Mouse (Mus musculus): ENCODE data around the gene Nsun7. TPM values are rescaled to one million over a fixed set of nuclear protein-coding genes. Genes with fewer than 3 reads are reported as not detected.
A peak's percentile ranks its signal among the peaks of the same experiment; 100 is the strongest.
"Not testable (repeated sequence)": the region's sequence is repeated elsewhere in the genome, so short reads cannot be mapped to it uniquely, and the experiment has no call there.

The Nsun7 gene
- polyA plus RNA-seq, 1 experiment from 2014 or later: 2.6 TPM

GRCm38 (mm10) chr5:66241894-66242293 is 17.8 kb upstream of the Nsun7 start:
- no peak for DNase-seq (ENCODE audit: low spot score)
- Histone ChIP-seq H3K27me3 (ENCODE audit: control insufficient read depth, insufficient read depth, low read length) (no peaks in the 10 kb centered on the region), H3K4me2 (replicated peaks) (no peak overlapping the region), H3K27ac (no peak overlapping the region), H3K9ac (no peak overlapping the region), H3K36me3 (replicated peaks; ENCODE audit: control insufficient read depth, insufficient read depth) (no peaks in the 10 kb centered on the region), H3K4me3 (replicated peaks; ENCODE audit: low read length) (no peak overlapping the region), H3K4me1 (replicated peaks; ENCODE audit: control insufficient read depth, insufficient read depth, low read length) (peaks cover 10% of the 10 kb centered on the region; the same call in 1 of the 2 replicates), H3K9me3 (ENCODE audit: control insufficient read depth, low read length) (no peaks in the 10 kb centered on the region)
- ATAC-seq (ENCODE audit: low FRiP score): no peak

- Histone ChIP-seq H3K9ac (no peak overlapping the region), H3K9me3 (ENCODE audit: control insufficient read depth, low read length) (no peaks in the 10 kb centered on the region), H3K27me3 (ENCODE audit: control insufficient read depth, insufficient read depth, low read length) (no peaks in the 10 kb centered on the region), H3K4me2 (replicated peaks) (no peak overlapping the region), H3K36me3 (replicated peaks; ENCODE audit: control insufficient read depth, insufficient read depth) (no peaks in the 10 kb centered on the region), H3K4me1 (replicated peaks; ENCODE audit: control insufficient read depth, insufficient read depth, low read length) (peaks cover 10% of the 10 kb centered on the region; the same call in 1 of the 2 replicates), H3K4me3 (replicated peaks; ENCODE audit: low read length) (no peak overlapping the region), H3K27ac (no peak overlapping the region)
- DNase-seq (ENCODE audit: low spot score) (no peak), ATAC-seq (ENCODE audit: low FRiP score) (no peak)
- 91% methylated on average over 9 of the region's 9 CpGs for WGBS
Measured at GRCm38 (mm10) chr5:66243467-66243866, 16.2 kb upstream of the Nsun7 start.

GRCm38 (mm10) chr5:66244043-66244660 is 15.5 kb upstream of the Nsun7 start:
- Histone ChIP-seq H3K9ac (no peak overlapping the region), H3K4me3 (replicated peaks; ENCODE audit: low read length) (no peak overlapping the region), H3K27me3 (ENCODE audit: control insufficient read depth, insufficient read depth, low read length) (no peaks in the 10 kb centered on the region), H3K36me3 (replicated peaks; ENCODE audit: control insufficient read depth, insufficient read depth) (no peaks in the 10 kb centered on the region), H3K4me2 (replicated peaks) (no peak overlapping the region), H3K4me1 (replicated peaks; ENCODE audit: control insufficient read depth, insufficient read depth, low read length) (peaks cover 10% of the 10 kb centered on the region; the same call in 1 of the 2 replicates), H3K9me3 (ENCODE audit: control insufficient read depth, low read length) (no peaks in the 10 kb centered on the region), H3K27ac (peak overlapping the region; percentile 47)
- peak; percentile 70; the same call in 1 of the 2 replicates for ATAC-seq (ENCODE audit: low FRiP score)
- WGBS: 38% methylated on average over 6 of the region's 6 CpGs
- no peak for DNase-seq (ENCODE audit: low spot score)

- no peak overlapping the region for H3K4me2 ChIP-seq (replicated peaks)
- DNase-seq (ENCODE audit: low spot score) (no peak), ATAC-seq (ENCODE audit: low FRiP score) (no peak)
- no peak overlapping the region for H3K9ac ChIP-seq
- no peaks in the 10 kb centered on the region for H3K9me3 ChIP-seq (ENCODE audit: control insufficient read depth, low read length)
- no peaks in the 10 kb centered on the region for H3K36me3 ChIP-seq (replicated peaks; ENCODE audit: control insufficient read depth, insufficient read depth)
- whole genome bisulfite sequencing: 88% methylated on average over 8 of the region's 10 CpGs
- H3K27ac ChIP-seq: no peak overlapping the region
- H3K4me3 ChIP-seq (replicated peaks; ENCODE audit: low read length): no peak overlapping the region
- no peaks in the 10 kb centered on the region for H3K27me3 ChIP-seq (ENCODE audit: control insufficient read depth, insufficient read depth, low read length)
- H3K4me1 ChIP-seq (replicated peaks; ENCODE audit: control insufficient read depth, insufficient read depth, low read length): peaks cover 10% of the 10 kb centered on the region; the same call in 1 of the 2 replicates
Measured at GRCm38 (mm10) chr5:66245958-66246497, 13.7 kb upstream of the Nsun7 start.

- H3K27ac ChIP-seq: no peak overlapping the region
- DNase-seq (ENCODE audit: low spot score) (no peak), ATAC-seq (ENCODE audit: low FRiP score) (no peak)
- no peak overlapping the region for H3K9ac ChIP-seq
- no peaks in the 10 kb centered on the region for H3K27me3 ChIP-seq (ENCODE audit: control insufficient read depth, insufficient read depth, low read length)
- 44% methylated on average over 5 of the region's 5 CpGs for WGBS
- no peak overlapping the region for H3K4me2 ChIP-seq (replicated peaks)
- H3K4me1 ChIP-seq (replicated peaks; ENCODE audit: control insufficient read depth, insufficient read depth, low read length): no peaks in the 10 kb centered on the region
- H3K4me3 ChIP-seq (replicated peaks; ENCODE audit: low read length): no peak overlapping the region
- no peaks in the 10 kb centered on the region for H3K36me3 ChIP-seq (replicated peaks; ENCODE audit: control insufficient read depth, insufficient read depth)
- H3K9me3 ChIP-seq (ENCODE audit: control insufficient read depth, low read length): no peaks in the 10 kb centered on the region
Measured at GRCm38 (mm10) chr5:66253219-66253618, 6.5 kb upstream of the Nsun7 start.

GRCm38 (mm10) chr5:66255044-66255443 is 4.7 kb upstream of the Nsun7 start:
- Histone ChIP-seq H3K4me2 (replicated peaks) (no peak overlapping the region), H3K36me3 (replicated peaks; ENCODE audit: control insufficient read depth, insufficient read depth) (no peaks in the 10 kb centered on the region), H3K4me3 (replicated peaks; ENCODE audit: low read length) (no peak overlapping the region), H3K27me3 (ENCODE audit: control insufficient read depth, insufficient read depth, low read length) (no peaks in the 10 kb centered on the region), H3K27ac (no peak overlapping the region), H3K9me3 (ENCODE audit: control insufficient read depth, low read length) (no peaks in the 10 kb centered on the region), H3K9ac (no peak overlapping the region), H3K4me1 (replicated peaks; ENCODE audit: control insufficient read depth, insufficient read depth, low read length) (0 out of 2 replicates have a peak, but pooled peaks cover 3% of the 10 kb centered on the region)
- WGBS: 88% methylated on average over 10 of the region's 10 CpGs
- DNase-seq (ENCODE audit: low spot score) (no peak), ATAC-seq (ENCODE audit: low FRiP score) (no peak)

GRCm38 (mm10) chr5:66259000-66259399 is 697 bp upstream of the Nsun7 start:
- Histone ChIP-seq H3K36me3 (replicated peaks; ENCODE audit: control insufficient read depth, insufficient read depth) (no peaks in the 10 kb centered on the region), H3K4me3 (replicated peaks; ENCODE audit: low read length) (no peak overlapping the region), H3K27ac (no peak overlapping the region), H3K9ac (no peak overlapping the region), H3K4me1 (replicated peaks; ENCODE audit: control insufficient read depth, insufficient read depth, low read length) (0 out of 2 replicates have a peak, but pooled peaks cover 3% of the 10 kb centered on the region), H3K9me3 (ENCODE audit: control insufficient read depth, low read length) (no peaks in the 10 kb centered on the region), H3K27me3 (ENCODE audit: control insufficient read depth, insufficient read depth, low read length) (no peaks in the 10 kb centered on the region), H3K4me2 (replicated peaks) (no peak overlapping the region; the same call in 1 of the 2 replicates)
- no peak for DNase-seq (ENCODE audit: low spot score)
- ATAC-seq (ENCODE audit: low FRiP score): no peak
- WGBS: 69% methylated on average over 2 of the region's 2 CpGs

GRCm38 (mm10) chr5:66259431-66259755 is 304 bp upstream of the Nsun7 start:
- ATAC-seq (ENCODE audit: low FRiP score); H3K4me1 ChIP-seq (replicated peaks; ENCODE audit: control insufficient read depth, insufficient read depth, low read length); H3K36me3 ChIP-seq (replicated peaks; ENCODE audit: control insufficient read depth, insufficient read depth); DNase-seq (ENCODE audit: low spot score); H3K9me3 ChIP-seq (ENCODE audit: control insufficient read depth, low read length); H3K27me3 ChIP-seq (ENCODE audit: control insufficient read depth, insufficient read depth, low read length): not testable (repeated sequence)
- 8% methylated on average over 5 of the region's 5 CpGs for WGBS
- Histone ChIP-seq H3K27ac (peak overlapping the region; percentile 45), H3K4me2 (replicated peaks) (peak overlapping the region; percentile 89), H3K4me3 (replicated peaks; ENCODE audit: low read length) (peak overlapping the region; percentile 60), H3K9ac (peak overlapping the region; percentile 78)

- no peak for ATAC-seq (ENCODE audit: low FRiP score)
- no peak for DNase-seq (ENCODE audit: low spot score)
- H3K9me3 ChIP-seq (ENCODE audit: control insufficient read depth, low read length): no peaks in the 10 kb centered on the region
- H3K4me2 ChIP-seq (replicated peaks): no peak overlapping the region
- H3K4me1 ChIP-seq (replicated peaks; ENCODE audit: control insufficient read depth, insufficient read depth, low read length): 0 out of 2 replicates have a peak, but pooled peaks cover 3% of the 10 kb centered on the region
- no peaks in the 10 kb centered on the region for H3K27me3 ChIP-seq (ENCODE audit: control insufficient read depth, insufficient read depth, low read length)
- no peak overlapping the region for H3K4me3 ChIP-seq (replicated peaks; ENCODE audit: low read length)
- H3K9ac ChIP-seq: no peak overlapping the region
- WGBS: 86% methylated on average over 2 of the region's 2 CpGs
- H3K27ac ChIP-seq: no peak overlapping the region
- no peaks in the 10 kb centered on the region for H3K36me3 ChIP-seq (replicated peaks; ENCODE audit: control insufficient read depth, insufficient read depth)
Measured at GRCm38 (mm10) chr5:66262475-66262874, 2.8 kb downstream of the Nsun7 start.
